17 mouse cellular contexts compared by ENCODE assay signal in the genomic region with DNA sequence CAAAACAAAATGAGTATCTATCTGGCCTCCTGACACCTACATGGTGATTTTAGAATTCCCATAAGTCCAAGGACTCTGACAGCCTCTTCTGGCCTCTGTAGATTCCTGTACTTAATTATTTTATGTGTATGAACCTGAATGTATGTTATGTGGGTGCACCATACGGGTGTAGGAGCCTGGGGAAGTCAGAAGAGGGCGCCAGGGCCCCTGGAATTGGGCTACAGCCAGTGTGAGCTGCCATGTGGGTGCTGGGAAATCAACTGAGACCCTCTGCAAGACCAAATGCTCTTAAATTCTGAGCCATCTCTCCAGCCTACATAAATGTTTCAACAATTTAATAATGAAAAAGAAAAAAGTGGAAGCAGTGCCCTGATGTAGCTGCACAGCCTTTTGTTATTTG. TPM values are rescaled to one million over a fixed set of nuclear protein-coding genes. Genes with fewer than 3 reads are reported as not detected.
DNase-seq lines count a peak whose midpoint lies in the region; TF ChIP-seq lines count a peak whose summit lies in the region.
"Had no signal": no experiment of that assay in that cellular context is flagged by ENCODE, and none has a peak within 500 bp of the region (broad histone marks: within the 10 kb centered on the region; RNA-seq: fewer than 3 reads in every experiment).

No protein-coding gene starts in this region.

- no peaks in the 10 kb centered on the region for H3K36me3 ChIP-seq in liver, adult 2 months (ENCODE audit: control insufficient read depth, insufficient read depth, low read length)
- H3K36me3 ChIP-seq: forebrain, embryonic 15.5 days; neural tube, embryonic 13.5 days had no signal

- H3K4me3 ChIP-seq in liver, adult 2 months (ENCODE audit: insufficient read depth, low read depth, low read length), result no peak overlapping the region
- H3K4me3 ChIP-seq: forebrain, embryonic 15.5 days; gastrocnemius, adult 2 months; megakaryocyte, embryonic 14.5 days; neural tube, embryonic 13.5 days had no signal

- TF ChIP-seq POLR2A in liver, adult 2 months (IDR thresholded peaks at IDR 0.05; ENCODE audit: extremely low read depth, insufficient read depth, low read length), result no peak

- H3K27me3 ChIP-seq in liver, adult 2 months (ENCODE audit: control insufficient read depth, insufficient read depth, low read length), result no peaks in the 10 kb centered on the region
- H3K27me3 ChIP-seq: forebrain, embryonic 15.5 days; megakaryocyte, embryonic 14.5 days; neural tube, embryonic 13.5 days had no signal

- H3K79me2 ChIP-seq in liver, adult 2 months (ENCODE audit: control insufficient read depth, insufficient read depth, low read length), result no peaks in the 10 kb centered on the region

- WGBS in liver, adult 2 months, result 87% methylated on average over 2 of the region's 2 CpGs

- H3K9ac ChIP-seq in liver, adult 2 months (ENCODE audit: low read depth, low read length), result no peak overlapping the region
- H3K9ac ChIP-seq: forebrain, embryonic 15.5 days; neural tube, embryonic 13.5 days had no signal

- H3K27ac ChIP-seq in liver, adult 2 months (replicated peaks; ENCODE audit: insufficient read depth, low read depth, low read length), result no peak overlapping the region
- H3K27ac ChIP-seq: forebrain, embryonic 15.5 days; gastrocnemius, adult 2 months; neural tube, embryonic 13.5 days had no signal

- peak; percentile 4 for DNase-seq in gastrocnemius, postnatal 10 days
- no peak for DNase-seq in gastrocnemius, adult 8-10 months (ENCODE audit: low spot score in 2 of 2)
- DNase-seq in kidney, postnatal 10 days, result peak; percentile 7
- DNase-seq in kidney, postnatal 14 days, result no peak
- peak; percentile 47 for DNase-seq in ES-CJ7 (ENCODE audit: low read depth, low spot score)
- no peak for DNase-seq in liver, adult 2 months (ENCODE audit: extremely low read depth, low read depth, low spot score)
- no peak for DNase-seq in urinary bladder, adult 2 months (ENCODE audit: low spot score)
- DNase-seq in urinary bladder, postnatal 10 days (ENCODE audit: low spot score), result no peak
- DNase-seq: adrenal gland, postnatal 14 days; cerebellum, adult 2 months; gastrocnemius, adult 2 months; kidney, adult 18-20 months; lung, postnatal 10 days; thymus, adult 18-20 months had no signal

- peaks cover 6% of the 10 kb centered on the region for H3K4me1 ChIP-seq in liver, adult 2 months (ENCODE audit: control insufficient read depth, insufficient read depth, low read length)
- H3K4me1 ChIP-seq: forebrain, embryonic 15.5 days; neural tube, embryonic 13.5 days had no signal

- peak; percentile 39 for TF ChIP-seq CTCF in liver, adult 2 months (IDR thresholded peaks at IDR 0.05; ENCODE audit: low read depth, low read length)

RNA-seq across cellular contexts. Expression of a gene that starts 10.9 kb away (rescaled TPM):
- total RNA-seq in gastrocnemius, postnatal 10 days (2021), result 100 to 1,000 TPM; 439 to 618 TPM
- 100 to 1,000 TPM; 131 to 185 (median 162) TPM for total RNA-seq in gastrocnemius, adult 8-10 months (2022)
- 68.0 and 123 TPM in 2 replicates for total RNA-seq in liver, adult 2 months (2014; rRNA removed)
- 158 and 177 TPM in 2 replicates for polyA plus RNA-seq in liver, adult 2 months (2012; rRNA removed)
- polyA plus RNA-seq in urinary bladder, adult 2 months (2012; rRNA removed), result 1,024 and 1,454 TPM in 2 replicates

RNA-seq across cellular contexts. Expression of a gene that starts 23.9 kb away (rescaled TPM):
- total RNA-seq in gastrocnemius, postnatal 10 days (2021), result under 1 TPM; 0.50 to 0.61 TPM
- total RNA-seq in gastrocnemius, adult 8-10 months (2022), result under 1 TPM in 3 of 4 experiments, not detected in 1; 0.21 to 0.54 (median 0.29) TPM
- not detected in 2 replicates for total RNA-seq in liver, adult 2 months (2014; rRNA removed)
- polyA plus RNA-seq in liver, adult 2 months (2012; rRNA removed), result not detected in 2 replicates
- polyA plus RNA-seq in urinary bladder, adult 2 months (2012; rRNA removed), result 0.25 TPM in 1 of 2 replicates, not detected in the other
- polyA plus RNA-seq: cerebellum, adult 2 months had no signal

RNA-seq across cellular contexts. Expression of a gene that starts 41.1 kb away (rescaled TPM):
- 10 to 100 TPM; 14.6 to 15.3 TPM for total RNA-seq in gastrocnemius, postnatal 10 days (2021)
- 10 to 100 TPM; 11.5 to 13.5 (median 13.3) TPM for total RNA-seq in gastrocnemius, adult 8-10 months (2022)
- total RNA-seq in liver, adult 2 months (2014; rRNA removed), result 3.2 and 5.4 TPM in 2 replicates
- polyA plus RNA-seq in liver, adult 2 months (2012; rRNA removed), result 10.8 and 14.9 TPM in 2 replicates
- 21.8 and 22.2 TPM in 2 replicates for polyA plus RNA-seq in urinary bladder, adult 2 months (2012; rRNA removed)

Comparison
In these comparisons a context has a peak if more than half of its experiments do, and no peak if none do; other contexts are left out.
1. DNase-seq: peak in gastrocnemius, postnatal 10 days (single experiment), kidney, postnatal 10 days (single experiment) and ES-CJ7 (single experiment); none in gastrocnemius, adult 8-10 months (0 of 2), kidney, postnatal 14 days (single experiment), liver, adult 2 months (single experiment), urinary bladder, adult 2 months (single experiment) and urinary bladder, postnatal 10 days (single experiment).